Mouse (Mus musculus) midbrain, embryonic 14.5 days (tissue): ENCODE measurements around the gene Gm3448. TPM values are rescaled to one million over a fixed set of nuclear protein-coding genes. Genes with fewer than 3 reads are reported as not detected.
"Not testable (repeated sequence)": the region's sequence is repeated elsewhere in the genome, so short reads cannot be mapped to it uniquely, and the experiment has no call there.

Experiments used
- ATAC-seq: fragments of 200-750 bp; cut with Nextera tagmentation; 2 replicates; pipeline ENCODE4 v1.8.0; 2017; ENCODE audit warnings: moderate number of reproducible peaks, moderate library complexity; ENCODE audit not compliant: low FRiP score, low TSS enrichment
- DNase-seq: peaks from one replicate; pipeline ENCODE4 v3.0.0-alpha.2; 2015
- H3K27ac ChIP-seq: fragments of 300-500 bp; sonication (generic); replicated peaks from 2 replicates; pipeline ENCODE4 v1.5.1; 2014; ENCODE audit warnings: mild to moderate bottlenecking, low read depth, low read length, moderate library complexity
- H3K27me3 ChIP-seq: fragments of 300-500 bp; sonication (generic); 2 replicates; pipeline ENCODE4 v1.6.1; 2014; ENCODE audit warnings: low read length, control low read depth, mixed read lengths; ENCODE audit not compliant: control insufficient read depth, insufficient read depth
- H3K36me3 ChIP-seq: fragments of 300-500 bp; sonication (generic); 2 replicates; pipeline ENCODE4 v1.6.1; 2014; ENCODE audit warnings: low read length, control low read depth; ENCODE audit not compliant: control insufficient read depth, insufficient read depth
- H3K4me1 ChIP-seq: fragments of 300-500 bp; sonication (generic); 2 replicates; pipeline ENCODE4 v1.6.1; 2014; ENCODE audit warnings: mild to moderate bottlenecking, antibody characterized with exemption, low read length, control low read depth; ENCODE audit not compliant: control insufficient read depth, insufficient read depth
- H3K4me2 ChIP-seq: fragments of 300-500 bp; sonication (generic); 2 replicates; pipeline ENCODE4 v1.6.1; 2014; ENCODE audit warnings: mild to moderate bottlenecking, low read length, moderate library complexity
- H3K4me3 ChIP-seq: fragments of 300-500 bp; sonication (generic); replicated peaks from 2 replicates; pipeline ENCODE4 v1.5.1; 2014; ENCODE audit warnings: low read depth, low read length
- H3K9ac ChIP-seq: fragments of 300-500 bp; sonication (generic); replicated peaks from 2 replicates; pipeline ENCODE4 v1.6.1; 2014; ENCODE audit warnings: mild to moderate bottlenecking, low read length, moderate library complexity
- H3K9me3 ChIP-seq: fragments of 300-500 bp; sonication (generic); 2 replicates; pipeline ENCODE4 v1.6.1; 2016; ENCODE audit warnings: low read length, control low read depth, mixed read lengths; ENCODE audit not compliant: control insufficient read depth
- WGBS: fragments of 180-500 bp; shearing (Covaris S2); extraction: QIAGEN DNeasy Blood & Tissue Kit; methylation state at CpG from one replicate; pipeline ENCODE4 v1.1.7; 2014; 5-methylcytosine and 5-hydroxymethylcytosine counted together
- polyA plus RNA-seq: library from polyadenylated mRNA; unstranded; fragments of >200 nt; fragmentation: Nextera tagmentation; extraction: Ambion mirVana; gene quantifications from 2 replicates; pipeline ENCODE4 v1.2.1, GENCODE M21; 2014

Gm3448 gene
- polyA plus RNA-seq, 1 experiment from 2014 or later, result 3.9 TPM

- not testable (repeated sequence) for H3K36me3 ChIP-seq, H3K9ac ChIP-seq, H3K9me3 ChIP-seq, H3K4me2 ChIP-seq, H3K27me3 ChIP-seq, H3K27ac ChIP-seq, DNase-seq, H3K4me3 ChIP-seq, H3K4me1 ChIP-seq
- no CpG with 5 or more reads among the region's 60 CpGs for WGBS
- ATAC-seq, result peak; percentile 98
Observed at GRCm38 (mm10) chr17:14978362-14979038, 62.8 kb downstream of the Gm3448 start, which contains the start of the genes 9030025P20Rik and Gm3417. Gene 9030025P20Rik (plus strand): TSS chr17:14978468. Gene Gm3417 (minus strand): TSS chr17:14978790.

- H3K9ac ChIP-seq, H3K4me2 ChIP-seq, H3K27me3 ChIP-seq, H3K4me1 ChIP-seq, H3K9me3 ChIP-seq, H3K27ac ChIP-seq, DNase-seq, H3K36me3 ChIP-seq, H3K4me3 ChIP-seq: not testable (repeated sequence)
- ATAC-seq, result peak; percentile 4; the same call in 1 of the 2 replicates
- WGBS, result under 1% methylated on average over 4 of the region's 7 CpGs
Observed at GRCm38 (mm10) chr17:14977718-14978361, 63.5 kb downstream of the Gm3448 start.

- not testable (repeated sequence) for H3K4me1 ChIP-seq, H3K27me3 ChIP-seq, H3K9ac ChIP-seq, H3K36me3 ChIP-seq, H3K9me3 ChIP-seq, H3K4me3 ChIP-seq, ATAC-seq, H3K4me2 ChIP-seq, H3K27ac ChIP-seq, DNase-seq
- no CpG with 5 or more reads among the region's 6 CpGs for WGBS
Observed at GRCm38 (mm10) chr17:14968373-14968913, 72.9 kb downstream of the Gm3448 start.

- not testable (repeated sequence) for H3K9me3 ChIP-seq, H3K27ac ChIP-seq
- WGBS, result no CpG with 5 or more reads among the region's 44 CpGs
Observed at GRCm38 (mm10) chr17:14961557-14962154, 79.7 kb downstream of the Gm3448 start.

GRCm38 (mm10) chr17:14960951-14961556 is 80.3 kb downstream of the Gm3448 start, which contains the start of gene Phf10:
Gene Phf10 (minus strand): TSS chr17:14961273.
- ATAC-seq, result peak; percentile 84
- H3K4me2 ChIP-seq, result peak within 1 kb of the TSS; percentile 94
- peak within 1 kb of the TSS; percentile 59 for H3K4me3 ChIP-seq
- H3K4me1 ChIP-seq, H3K27me3 ChIP-seq, H3K36me3 ChIP-seq, H3K9me3 ChIP-seq: not testable (repeated sequence)
- under 1% methylated on average over 34 of the region's 100 CpGs for WGBS
- 0 out of 2 replicates have a peak within 1 kb of the TSS, but pooled peaks have one; percentile 37 for H3K27ac ChIP-seq
- H3K9ac ChIP-seq, result peak within 1 kb of the TSS; percentile 65; the same call in 1 of the 2 replicates
- DNase-seq, result peak; percentile 55

More at GRCm38 (mm10) chr17:14961557-14962154, 79.7 kb downstream of the Gm3448 start:
- not testable (repeated sequence) for H3K9ac ChIP-seq, H3K27me3 ChIP-seq, DNase-seq, H3K4me3 ChIP-seq, H3K36me3 ChIP-seq, H3K4me1 ChIP-seq, H3K4me2 ChIP-seq
- ATAC-seq, result peak; percentile 94

GRCm38 (mm10) chr17:14960520-14960919 is 80.8 kb downstream of the Gm3448 start:
- 1% methylated on average over 19 of the region's 23 CpGs for WGBS
- H3K9ac ChIP-seq, result peak overlapping the region; percentile 65; the same call in 1 of the 2 replicates
- no peaks in the 10 kb centered on the region for H3K27me3 ChIP-seq
- H3K4me1 ChIP-seq, result peaks cover 9% of the 10 kb centered on the region
- H3K27ac ChIP-seq, result no peak overlapping the region
- ATAC-seq (peak; percentile 11; the same call in 1 of the 2 replicates), DNase-seq (peak; percentile 13)
- H3K4me3 ChIP-seq, result peak overlapping the region; percentile 59
- H3K36me3 ChIP-seq, result no peaks in the 10 kb centered on the region
- no peaks in the 10 kb centered on the region for H3K9me3 ChIP-seq
- H3K4me2 ChIP-seq, result peak overlapping the region; percentile 94

GRCm38 (mm10) chr17:14959979-14960378 is 81.4 kb downstream of the Gm3448 start:
- ATAC-seq (no peak), DNase-seq (peak; percentile 8)
- H3K9ac ChIP-seq, result peak overlapping the region; percentile 35; the same call in 1 of the 2 replicates
- H3K36me3 ChIP-seq, result no peaks in the 10 kb centered on the region
- no peaks in the 10 kb centered on the region for H3K9me3 ChIP-seq
- H3K27me3 ChIP-seq, result no peaks in the 10 kb centered on the region
- 25% methylated on average over 3 of the region's 3 CpGs for WGBS
- no peak overlapping the region for H3K27ac ChIP-seq
- H3K4me1 ChIP-seq, result peaks cover 9% of the 10 kb centered on the region
- H3K4me2 ChIP-seq, result peak overlapping the region; percentile 94
- H3K4me3 ChIP-seq, result peak overlapping the region; percentile 18

GRCm38 (mm10) chr17:14958686-14959327 is 82.5 kb downstream of the Gm3448 start:
- Histone ChIP-seq H3K4me3 (no peak overlapping the region), H3K4me2 (no peak overlapping the region), H3K27me3 (no peaks in the 10 kb centered on the region), H3K36me3 (peaks cover 11% of the 10 kb centered on the region), H3K27ac (no peak overlapping the region), H3K9me3 (no peaks in the 10 kb centered on the region), H3K9ac (no peak overlapping the region), H3K4me1 (peaks cover 9% of the 10 kb centered on the region)
- DNase-seq, result no peak
- 94% methylated on average over 5 of the region's 5 CpGs for WGBS
- no peak for ATAC-seq
